Mouse (Mus musculus) liver, adult 2 months (tissue): ENCODE data around the gene Nmral1. TPM values are rescaled to one million over a fixed set of nuclear protein-coding genes. Genes with fewer than 3 reads are reported as not detected.

Experiments used
- DNase-seq: peaks from one replicate; pipeline ENCODE4 v3.0.0-alpha.2; 2011; ENCODE audit warnings: low read depth, low spot score; ENCODE audit errors: extremely low read depth
- H3K27ac ChIP-seq: fragments of 200-500 bp; replicated peaks from 2 replicates; pipeline ENCODE4 v1.5.1; 2012; ENCODE audit warnings: low read depth, mild to moderate bottlenecking, control low read depth, inconsistent platforms, low read length; ENCODE audit not compliant: insufficient read depth
- H3K27me3 ChIP-seq: fragments of 200-500 bp; 2 replicates; pipeline ENCODE4 v1.6.1; 2012; ENCODE audit warnings: mild to moderate bottlenecking, moderate library complexity, low read length, inconsistent platforms; ENCODE audit not compliant: control insufficient read depth, insufficient read depth
- H3K36me3 ChIP-seq: fragments of 200-500 bp; 2 replicates; pipeline ENCODE4 v1.6.1; 2012; ENCODE audit warnings: low read length, inconsistent platforms; ENCODE audit not compliant: control insufficient read depth, insufficient read depth
- H3K4me1 ChIP-seq: fragments of 200-500 bp; 2 replicates; pipeline ENCODE4 v1.6.1; 2011; ENCODE audit warnings: low read length; ENCODE audit not compliant: control insufficient read depth, insufficient read depth
- H3K4me3 ChIP-seq: fragments of 200-500 bp; 2 replicates; pipeline ENCODE4 v1.5.1; 2011; ENCODE audit warnings: low read depth, mild to moderate bottlenecking, control low read depth, low read length, moderate library complexity; ENCODE audit not compliant: insufficient read depth
- H3K79me2 ChIP-seq: fragments of 200-500 bp; 2 replicates; pipeline ENCODE4 v1.6.1; 2012; ENCODE audit warnings: inconsistent platforms, mild to moderate bottlenecking, low read length, moderate library complexity; ENCODE audit not compliant: control insufficient read depth, insufficient read depth
- H3K9ac ChIP-seq: fragments of 200-500 bp; 2 replicates; pipeline ENCODE4 v1.6.1; 2012; ENCODE audit warnings: low read depth, mild to moderate bottlenecking, control low read depth, inconsistent platforms, low read length
- CTCF ChIP-seq: fragments of 200-500 bp; IDR thresholded peaks from 2 replicates; pipeline ENCODE4 v1.5.1; 2011; ENCODE audit warnings: low read depth, low read length, control low read depth
- POLR2A ChIP-seq: fragments of 200-500 bp; IDR thresholded peaks from 2 replicates; pipeline ENCODE4 v1.6.1; 2011; ENCODE audit warnings: low read length, control low read depth; ENCODE audit not compliant: insufficient read depth; ENCODE audit errors: extremely low read depth
- WGBS: fragments of 180-500 bp; shearing (Covaris S2); methylation state at CpG from one replicate; pipeline ENCODE4 v1.1.7; 2018; 5-methylcytosine and 5-hydroxymethylcytosine counted together
- polyA plus RNA-seq: library from polyadenylated mRNA; depleted of rRNA; stranded (reverse); fragments of >200 nt; gene quantifications from 2 replicates; pipeline ENCODE4 v1.2.3, GENCODE M21; 2012; rRNA removed
- total RNA-seq: library from RNA; depleted of rRNA; stranded (reverse); fragments of >200 nt; gene quantifications from 2 replicates; pipeline ENCODE4 v1.2.3, GENCODE M21; 2014; rRNA removed

Nmral1 gene
- 10.0 and 11.2 TPM in 2 replicates for total RNA-seq
- polyA plus RNA-seq = 4.8 and 7.8 TPM in 2 replicates

DNA sequence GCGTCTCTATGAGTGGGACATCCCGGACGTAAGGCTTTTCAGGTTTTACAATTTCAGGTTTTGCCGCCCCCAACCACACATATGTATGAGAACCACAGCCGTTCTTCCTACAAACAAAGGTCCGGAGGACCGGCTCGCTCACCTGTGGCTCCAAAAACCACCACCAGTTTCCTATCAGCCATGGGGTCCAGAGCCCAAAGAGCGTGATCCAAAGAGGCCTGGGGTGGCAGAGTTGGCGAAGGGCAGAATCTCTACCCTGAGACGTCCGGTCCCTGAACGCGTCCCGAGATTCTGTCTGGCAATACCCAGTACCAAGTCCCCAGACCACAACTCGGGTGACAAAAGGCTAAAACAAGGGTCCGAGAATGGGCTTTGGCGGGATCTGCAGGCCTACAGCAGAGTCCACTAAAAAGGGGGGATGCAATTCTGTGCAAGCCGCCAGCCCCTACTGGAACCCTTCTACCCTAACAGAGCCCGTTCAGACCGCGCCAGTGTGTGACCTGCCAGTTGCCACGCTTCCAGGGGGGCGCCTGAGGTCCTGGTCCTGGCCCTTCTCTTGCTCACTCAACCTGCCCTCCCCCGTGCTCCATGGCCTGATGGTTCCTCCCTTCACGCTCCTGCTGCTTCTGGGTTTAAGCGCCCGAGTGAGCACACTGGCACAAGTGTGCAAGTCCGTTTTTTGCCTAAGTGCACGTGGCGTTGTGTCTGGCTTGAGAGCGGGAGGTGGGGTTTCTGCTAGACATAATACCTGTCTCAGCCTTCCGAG, at the start of gene Nmral1:
Gene Nmral1, minus strand, starts transcription at position 604 of the 766 bp plus-strand sequence.
- Histone ChIP-seq H3K4me3 (peak within 1 kb of the TSS; percentile 66), H3K27ac (peak within 1 kb of the TSS; percentile 32), H3K4me1 (no peaks in the 10 kb centered on the region; the same call in 1 of the 2 replicates), H3K9ac (peak within 1 kb of the TSS; percentile 75), H3K79me2 (no peaks in the 10 kb centered on the region), H3K36me3 (no peaks in the 10 kb centered on the region), H3K27me3 (no peaks in the 10 kb centered on the region)
- 7% methylated on average over 33 of the region's 33 CpGs for WGBS
- 0 out of 2 replicates have a peak, but pooled peaks have one; percentile 0 for TF ChIP-seq CTCF
- no peak for TF ChIP-seq POLR2A
- peak; percentile 76 for DNase-seq

DNA sequence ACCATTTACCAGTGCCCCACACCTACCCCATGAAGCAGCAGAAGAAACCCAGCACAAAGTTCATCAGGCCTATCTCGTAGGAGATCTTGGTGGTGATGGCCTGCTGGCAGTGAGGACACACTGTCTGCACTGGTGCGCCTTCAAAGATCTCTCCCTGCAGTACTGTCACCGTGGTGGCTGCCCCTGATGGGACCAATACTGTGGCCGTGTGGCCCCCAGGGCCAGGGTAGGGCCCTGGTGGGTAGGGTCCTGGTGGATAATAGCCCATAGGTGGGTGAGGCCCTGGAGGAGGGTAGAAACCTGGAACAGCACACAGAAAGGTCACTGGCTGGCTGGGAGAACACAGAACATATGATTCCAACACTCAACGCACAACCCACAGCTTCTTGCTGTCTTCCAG, 49.6 kb upstream of the Nmral1 start:
- WGBS = 91% methylated on average over 5 of the region's 5 CpGs
- Histone ChIP-seq H3K27ac (no peak overlapping the region), H3K79me2 (peaks cover 9% of the 10 kb centered on the region; the same call in 1 of the 2 replicates), H3K4me3 (no peak overlapping the region), H3K36me3 (peaks cover 56% of the 10 kb centered on the region), H3K9ac (no peak overlapping the region), H3K27me3 (no peaks in the 10 kb centered on the region), H3K4me1 (peaks cover 8% of the 10 kb centered on the region)
- DNase-seq = no peak
- no peak for TF ChIP-seq POLR2A
- no peak for TF ChIP-seq CTCF

DNA sequence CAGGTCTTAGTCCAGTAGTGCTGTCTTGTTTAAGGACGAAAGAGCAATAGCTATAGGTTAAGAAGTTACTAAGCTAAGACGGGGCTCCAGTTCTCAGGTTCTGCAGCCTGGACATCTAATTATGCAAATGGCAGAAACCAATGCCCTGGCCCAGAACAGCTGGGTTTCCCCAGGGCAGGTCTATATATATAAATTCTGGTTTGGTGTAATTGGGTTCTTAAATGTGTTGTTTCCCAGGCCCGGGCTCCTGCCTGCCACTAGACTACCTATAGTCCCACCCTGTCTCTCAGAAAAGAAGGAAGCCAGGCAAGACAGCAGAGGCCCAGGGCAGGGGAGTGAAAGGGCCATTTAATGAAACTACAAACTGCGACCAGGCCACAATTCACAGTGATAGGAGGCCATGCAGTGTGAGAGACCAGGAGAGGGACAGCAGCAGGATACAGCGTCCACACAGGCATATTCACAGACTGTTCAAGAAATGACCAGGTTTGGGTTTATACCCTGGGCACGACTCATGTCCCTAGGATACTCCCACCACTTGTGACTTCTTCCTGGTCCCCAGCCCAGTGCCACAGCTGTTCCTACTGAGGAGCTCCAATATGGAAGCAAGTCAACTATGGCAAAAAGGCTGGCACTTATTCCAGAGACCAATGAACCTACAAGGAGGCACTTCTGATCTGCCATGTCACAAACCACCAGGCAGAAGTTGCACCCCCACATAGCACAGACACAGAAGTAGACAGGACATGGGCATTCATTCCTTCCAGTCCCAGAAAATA, 48.0 kb upstream of the Nmral1 start:
- no peak for TF ChIP-seq CTCF
- no peak for TF ChIP-seq POLR2A
- 89% methylated on average over 6 of the region's 6 CpGs for WGBS
- DNase-seq = no peak
- no peak overlapping the region for H3K9ac ChIP-seq
- no peak overlapping the region for H3K27ac ChIP-seq
- peaks cover 6% of the 10 kb centered on the region; the same call in 1 of the 2 replicates for H3K79me2 ChIP-seq
- no peak overlapping the region for H3K4me3 ChIP-seq
- 0 out of 2 replicates have a peak, but pooled peaks cover 3% of the 10 kb centered on the region for H3K4me1 ChIP-seq
- no peaks in the 10 kb centered on the region for H3K27me3 ChIP-seq
- peaks cover 63% of the 10 kb centered on the region for H3K36me3 ChIP-seq

DNA sequence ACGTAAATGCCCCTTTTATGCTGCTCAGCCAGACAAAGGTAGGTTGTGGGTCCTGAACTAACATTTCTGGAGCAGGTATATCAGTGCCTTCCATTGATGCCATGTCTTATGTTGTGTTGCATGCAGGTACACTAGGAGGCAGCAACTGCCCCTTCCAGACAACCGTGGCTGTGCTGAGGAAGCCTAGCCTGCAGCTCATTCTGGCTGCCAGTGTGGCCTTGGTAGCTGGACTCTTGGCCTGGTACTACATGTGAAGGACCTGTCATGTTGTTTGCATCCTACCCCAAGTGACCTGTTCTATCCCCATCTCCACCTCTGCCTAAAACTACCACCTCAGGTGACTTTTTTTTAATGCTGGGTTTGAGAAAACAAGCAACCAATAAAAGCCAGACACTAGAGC, 46.7 kb upstream of the Nmral1 start:
- Histone ChIP-seq H3K27me3 (no peaks in the 10 kb centered on the region), H3K27ac (no peak overlapping the region), H3K36me3 (peaks cover 58% of the 10 kb centered on the region)

DNA sequence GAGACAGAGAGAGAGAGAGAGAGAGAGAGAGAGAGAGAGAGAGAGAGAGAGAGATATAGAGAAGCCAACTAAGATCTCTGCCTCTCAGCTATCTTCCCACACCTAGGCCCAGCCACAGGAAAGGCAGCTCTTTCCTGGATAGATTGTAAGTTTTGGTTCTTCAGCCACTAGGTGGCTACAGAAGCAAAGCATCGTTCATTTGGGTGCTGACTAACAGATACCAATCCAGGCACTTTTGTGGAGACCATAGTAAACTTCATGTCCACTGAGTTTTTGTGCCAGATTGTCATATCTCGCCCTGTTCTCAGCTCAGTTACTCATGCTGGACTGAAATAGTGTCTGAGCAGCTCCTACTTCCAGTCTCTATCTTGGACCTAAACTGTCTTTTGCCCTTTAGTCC, 44.1 kb upstream of the Nmral1 start:
- Histone ChIP-seq H3K36me3 (peaks cover 44% of the 10 kb centered on the region), H3K4me1 (0 out of 2 replicates have a peak, but pooled peaks cover 3% of the 10 kb centered on the region), H3K27ac (peak overlapping the region; percentile 25), H3K27me3 (no peaks in the 10 kb centered on the region), H3K9ac (no peak overlapping the region), H3K79me2 (peaks cover 9% of the 10 kb centered on the region; the same call in 1 of the 2 replicates), H3K4me3 (no peak overlapping the region)
- peak; percentile 30; the same call in 1 of the 2 replicates for TF ChIP-seq CTCF
- no peak for TF ChIP-seq POLR2A
- 18% methylated on average over 2 of the region's 2 CpGs for WGBS
- DNase-seq = peak; percentile 65

More for the DNA sequence above, 46.7 kb upstream of the Nmral1 start:
- H3K4me1 ChIP-seq = 0 out of 2 replicates have a peak, but pooled peaks cover 3% of the 10 kb centered on the region
- 0 out of 2 replicates have a peak, but pooled peaks have one; percentile 10 for TF ChIP-seq CTCF
- TF ChIP-seq POLR2A = no peak
- no peak overlapping the region for H3K4me3 ChIP-seq
- peak; percentile 43 for DNase-seq
- H3K79me2 ChIP-seq = peaks cover under 1% of the 10 kb centered on the region; the same call in 1 of the 2 replicates
- H3K9ac ChIP-seq = no peak overlapping the region
- WGBS = 72% methylated on average over 2 of the region's 2 CpGs
